In genomic region chr9:31583983-31584382, GRCm38 (mm10) we compare ENCODE assay signal across 22 mouse cellular contexts.
DNase-seq lines count a peak whose midpoint lies in the region; TF ChIP-seq lines count a peak whose summit lies in the region.
"Had no signal": no experiment of that assay in that cellular context is flagged by ENCODE, and none has a peak within 500 bp of the region (broad histone marks: within the 10 kb centered on the region; RNA-seq: fewer than 3 reads in every experiment).

No protein-coding gene starts in this region.

- no peak overlapping the region for H3K27ac ChIP-seq in cerebellum, adult 2 months (ENCODE audit: insufficient read depth, low read length)
- H3K27ac ChIP-seq: embryonic facial prominence, embryonic 12.5 days; forebrain, embryonic 12.5 days; heart, embryonic 15.5 days; hindbrain, embryonic 10.5 days; hindbrain, embryonic 13.5 days; intestine, embryonic 15.5 days had no signal

- no peak for TF ChIP-seq CTCF in cerebellum, adult 2 months (IDR thresholded peaks at IDR 0.05; ENCODE audit: borderline replicate concordance, insufficient read depth, low read depth, low read length)
- no peak for TF ChIP-seq CTCF in brain, embryonic 14.5 days (IDR thresholded peaks at IDR 0.05; ENCODE audit: borderline replicate concordance, extremely low read depth, insufficient read depth, insufficient read length)

- WGBS in cerebellum, adult 2 months, result 30% methylated on average over 10 of the region's 10 CpGs

- H3K27me3 ChIP-seq in cerebellum, adult 2 months (ENCODE audit: control insufficient read depth, insufficient read depth, low read length), result no peaks in the 10 kb centered on the region
- H3K27me3 ChIP-seq: embryonic facial prominence, embryonic 12.5 days; forebrain, embryonic 12.5 days; hindbrain, embryonic 13.5 days; intestine, embryonic 15.5 days had no signal

- peak; percentile 18 to 32 for DNase-seq in cerebellum, postnatal 10 days
- DNase-seq in cerebellum, adult 2 months, result no peak
- peak; percentile 23 for DNase-seq in heart, adult 11 months
- no peak for DNase-seq in heart, adult 8-10 months (ENCODE audit: low spot score)
- DNase-seq in brain, embryonic 14.5 days (ENCODE audit: low read depth), result peak; percentile 52
- no peak for DNase-seq in c-Kit-positive CD71-positive TER-119-positive erythroid progenitor cells, embryonic 14.5 days (ENCODE audit: low spot score)
- DNase-seq: adrenal gland, adult 8-10 months; adrenal gland, postnatal 25 days; cerebellum, adult 11 months; cerebellum, adult 8-10 months; gastrocnemius, postnatal 10 days; gastrocnemius, postnatal 36 days; heart, postnatal 10 days; heart, postnatal 36 days; kidney, adult 11 months had no signal

- no peaks in the 10 kb centered on the region for H3K4me1 ChIP-seq in cerebellum, adult 2 months (ENCODE audit: control insufficient read depth, insufficient read depth, low read length)
- H3K4me1 ChIP-seq: embryonic facial prominence, embryonic 12.5 days; forebrain, embryonic 12.5 days; heart, embryonic 12.5 days; heart, embryonic 15.5 days; hindbrain, embryonic 10.5 days; hindbrain, embryonic 13.5 days; intestine, embryonic 15.5 days had no signal

- no peak overlapping the region for H3K4me3 ChIP-seq in cerebellum, adult 2 months (replicated peaks; ENCODE audit: insufficient read depth, low read depth, low read length)
- H3K4me3 ChIP-seq: embryonic facial prominence, embryonic 12.5 days; forebrain, embryonic 12.5 days; heart, embryonic 12.5 days; heart, embryonic 15.5 days; hindbrain, embryonic 10.5 days; hindbrain, embryonic 13.5 days; intestine, embryonic 15.5 days had no signal

- no peak for TF ChIP-seq POLR2A in cerebellum, adult 2 months (IDR thresholded peaks at IDR 0.05; ENCODE audit: borderline replicate concordance, insufficient read depth, low read length)
- TF ChIP-seq POLR2A in brain, embryonic 14.5 days (IDR thresholded peaks at IDR 0.05; ENCODE audit: borderline replicate concordance, extremely low read depth, insufficient read depth, insufficient read length, poor library complexity, severe bottlenecking), result no peak

Comparison
In these comparisons a context has a peak if more than half of its experiments do, and no peak if none do; other contexts are left out.
1. DNase-seq: peak in cerebellum, postnatal 10 days (2 of 2), heart, adult 11 months (single experiment) and brain, embryonic 14.5 days (single experiment); none in cerebellum, adult 2 months (0 of 2), heart, adult 8-10 months (single experiment) and c-Kit-positive CD71-positive TER-119-positive erythroid progenitor cells, embryonic 14.5 days (single experiment).